Mouse (Mus musculus) stomach, embryonic 15.5 days (tissue): ENCODE results near the gene Tmem26. TPM values are rescaled to one million over a fixed set of nuclear protein-coding genes. Genes with fewer than 3 reads are reported as not detected.

ENCODE experiments used
- ATAC-seq: fragments of 200-750 bp; cut with Nextera tagmentation; 2 replicates; pipeline ENCODE4 v1.8.0; 2017; ENCODE audit warnings: low read depth, moderate number of reproducible peaks, moderate TSS enrichment; ENCODE audit not compliant: insufficient read depth, low FRiP score
- H3K27ac ChIP-seq: fragments of 300-500 bp; sonication (generic); 2 replicates; pipeline ENCODE4 v1.5.1; 2015; ENCODE audit warnings: mild to moderate bottlenecking, inconsistent platforms
- H3K27me3 ChIP-seq: fragments of 300-500 bp; sonication (generic); replicated peaks from 2 replicates; pipeline ENCODE4 v1.6.1; 2015; ENCODE audit warnings: inconsistent platforms
- H3K36me3 ChIP-seq: fragments of 300-500 bp; sonication (generic); 2 replicates; pipeline ENCODE4 v1.6.1; 2015; ENCODE audit warnings: inconsistent platforms
- H3K4me1 ChIP-seq: fragments of 300-500 bp; sonication (generic); 2 replicates; pipeline ENCODE4 v1.6.1; 2015; ENCODE audit warnings: inconsistent platforms
- H3K4me2 ChIP-seq: fragments of 300-500 bp; sonication (generic); 2 replicates; pipeline ENCODE4 v1.6.1; 2015; ENCODE audit warnings: mild to moderate bottlenecking, inconsistent platforms
- H3K4me3 ChIP-seq: fragments of 300-500 bp; sonication (generic); replicated peaks from 2 replicates; pipeline ENCODE4 v1.5.1; 2015; ENCODE audit warnings: inconsistent platforms
- H3K9ac ChIP-seq: fragments of 300-500 bp; sonication (generic); 2 replicates; pipeline ENCODE4 v1.6.1; 2015; ENCODE audit warnings: inconsistent platforms
- H3K9me3 ChIP-seq: fragments of 300-500 bp; sonication (generic); 2 replicates; pipeline ENCODE4 v1.6.1; 2016; ENCODE audit warnings: inconsistent platforms
- WGBS: fragments of 180-500 bp; shearing (Covaris S2); methylation state at CpG from one replicate; pipeline ENCODE4 v1.1.7; 2015; 5-methylcytosine and 5-hydroxymethylcytosine counted together
- polyA plus RNA-seq: library from polyadenylated mRNA; unstranded; fragments of >200 nt; fragmentation: Nextera tagmentation; extraction: Ambion mirVana; gene quantifications from 2 replicates; pipeline ENCODE4 v1.2.1, GENCODE M21; 2015

Tmem26 gene
- polyA plus RNA-seq, 1 experiment from 2014 or later, result 9.7 TPM

DNA sequence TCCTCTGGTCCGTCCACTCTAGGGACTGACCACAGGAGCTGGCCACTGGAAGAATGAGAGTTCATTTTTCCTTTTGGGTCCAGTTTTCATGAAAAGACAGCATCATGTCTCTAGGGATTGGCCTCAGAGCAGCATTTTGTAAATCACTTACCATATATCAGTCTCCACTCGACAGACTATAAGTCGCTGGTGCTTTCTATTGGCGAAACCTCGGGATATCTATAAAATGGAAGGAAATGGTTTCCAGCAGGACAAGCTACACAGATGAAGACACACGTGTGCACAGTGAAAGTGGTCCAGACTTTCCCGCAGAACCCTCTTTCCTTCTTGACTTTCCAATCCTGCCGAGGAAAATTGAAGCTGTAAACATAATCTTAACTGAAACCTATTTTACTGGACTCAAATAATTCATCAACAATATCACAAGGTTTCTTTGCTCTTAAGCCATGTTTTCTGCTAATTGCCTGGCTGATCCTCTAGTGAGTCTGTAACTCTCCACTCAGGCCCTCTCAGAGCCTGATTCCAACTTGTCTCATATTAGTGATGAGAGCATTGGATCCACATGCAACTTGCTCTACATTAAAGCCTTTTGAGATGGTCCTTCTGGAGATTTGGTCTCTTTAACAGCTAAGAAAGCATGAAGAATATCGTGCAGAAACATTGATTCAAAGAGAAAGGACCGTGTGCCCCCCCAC is 94.8 kb downstream of the Tmem26 start:
- H3K4me3 ChIP-seq, result no peak overlapping the region
- no peaks in the 10 kb centered on the region for H3K9me3 ChIP-seq
- no peak overlapping the region for H3K9ac ChIP-seq
- H3K27ac ChIP-seq, result no peak overlapping the region
- H3K4me1 ChIP-seq, result no peaks in the 10 kb centered on the region
- 69% methylated on average over 10 of the region's 10 CpGs for WGBS
- no peak for ATAC-seq
- no peaks in the 10 kb centered on the region for H3K27me3 ChIP-seq
- H3K36me3 ChIP-seq, result no peaks in the 10 kb centered on the region
- no peak overlapping the region for H3K4me2 ChIP-seq

DNA sequence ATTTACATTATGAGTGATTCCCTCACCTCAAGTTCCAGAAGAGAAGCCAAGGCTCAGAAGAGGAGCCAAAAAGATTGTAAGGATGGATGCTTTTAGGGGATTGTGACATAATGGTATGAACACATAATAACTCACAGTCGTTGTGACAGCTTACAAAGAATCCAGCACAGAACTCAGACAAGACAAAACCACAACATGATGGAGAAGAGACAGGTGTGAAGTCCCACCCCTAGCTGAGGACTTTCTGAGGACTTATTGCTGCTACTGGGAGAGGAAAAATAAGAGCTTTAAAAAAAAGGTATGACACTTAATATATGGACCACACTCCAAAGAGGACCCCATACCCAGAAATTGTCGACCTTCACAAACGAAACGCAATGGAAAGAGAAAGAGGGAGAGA is 101.1 kb downstream of the Tmem26 start:
- Histone ChIP-seq H3K9ac (no peak overlapping the region), H3K4me3 (no peak overlapping the region), H3K4me1 (no peaks in the 10 kb centered on the region), H3K4me2 (no peak overlapping the region), H3K36me3 (no peaks in the 10 kb centered on the region), H3K9me3 (no peaks in the 10 kb centered on the region), H3K27me3 (no peaks in the 10 kb centered on the region), H3K27ac (no peak overlapping the region)
- no peak for ATAC-seq
- WGBS, result 76% methylated on average over 4 of the region's 4 CpGs

Other genes with a start within 250 kb of the Tmem26 start
- gene Cabcoco1, start 181.8 kb upstream of the Tmem26 start, polyA plus RNA-seq, result 3.1 and 3.9 TPM in 2 replicates